Mouse (Mus musculus) thymus, adult 2 months (tissue): ENCODE results near the gene Miip.
"Not testable (repeated sequence)": the region's sequence is repeated elsewhere in the genome, so short reads cannot be mapped to it uniquely, and the experiment has no call there.

ENCODE experiments used
- CTCF ChIP-seq: fragments of 200-500 bp; IDR thresholded peaks from 2 replicates; pipeline ENCODE4 v1.5.1; 2012; ENCODE audit warnings: mild to moderate bottlenecking, control low read depth, low read length, moderate library complexity, borderline replicate concordance; ENCODE audit not compliant: control insufficient read depth, poor library complexity, insufficient read depth; ENCODE audit errors: extremely low read depth
- POLR2A ChIP-seq: fragments of 200-500 bp; IDR thresholded peaks from 2 replicates; pipeline ENCODE4 v1.6.1; 2012; ENCODE audit warnings: mild to moderate bottlenecking, low read length, control low read depth, moderate library complexity; ENCODE audit not compliant: control insufficient read depth, poor library complexity, insufficient read depth; ENCODE audit errors: extremely low read depth

GRCm38 (mm10) chr4:147839282-147839681, 29.3 kb downstream of the Miip start:
- TF ChIP-seq CTCF, POLR2A: not testable (repeated sequence)
